Mouse (Mus musculus) C2C12 (cell line): ENCODE measurements at regions not wholly inside any gene's neighbourhood (a gene's known extent, or its start where the extent isn't known, plus 50 kb on each side); places are given as distances from the start of the nearest gene placed in this dataset.

Experiments used
- CTCF ChIP-seq: IDR thresholded peaks from one replicate; pipeline ENCODE4 v1.5.1; 2011; ENCODE audit not compliant: control insufficient read depth, insufficient read depth, insufficient read length
- FOSL1 ChIP-seq: IDR thresholded peaks from one replicate; pipeline ENCODE4 v1.8.0; 2011; ENCODE audit warnings: mild to moderate bottlenecking, low read length; ENCODE audit not compliant: poor library complexity, insufficient read depth, severe bottlenecking
- MYOG ChIP-seq: IDR thresholded peaks from one replicate; pipeline ENCODE4 v1.6.1; 2011; ENCODE audit not compliant: control insufficient read depth, insufficient read length; ENCODE audit errors: extremely low read depth

DNA sequence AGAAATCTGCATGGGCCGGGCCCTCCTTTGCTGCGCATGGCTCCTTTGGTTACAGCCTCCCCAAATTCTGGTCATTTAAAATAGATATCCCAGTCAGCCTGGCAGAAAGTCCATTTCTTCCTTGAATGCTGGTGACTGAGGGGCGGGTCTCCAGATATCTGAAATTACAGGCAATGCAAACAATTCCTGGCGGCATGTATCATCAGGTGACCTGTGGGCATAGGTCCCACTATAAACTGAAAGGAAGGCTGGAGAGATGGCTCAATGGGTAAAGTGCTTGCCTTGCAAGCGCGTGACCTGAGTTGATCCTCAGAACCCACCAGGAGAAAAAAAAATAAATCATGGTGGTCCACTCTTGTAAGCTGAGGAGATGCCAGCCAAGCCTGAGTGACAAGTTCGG lies 158.3 kb downstream of the Irs2 start:
- TF ChIP-seq MYOG, result no peak
- TF ChIP-seq CTCF, result no peak
- TF ChIP-seq FOSL1, result no peak
